Mouse (Mus musculus): ENCODE measurements at regions not wholly inside any gene's neighbourhood (a gene's known extent, or its start where the extent isn't known, plus 50 kb on each side); places are given as distances from the start of the nearest gene placed in this dataset.

DNA sequence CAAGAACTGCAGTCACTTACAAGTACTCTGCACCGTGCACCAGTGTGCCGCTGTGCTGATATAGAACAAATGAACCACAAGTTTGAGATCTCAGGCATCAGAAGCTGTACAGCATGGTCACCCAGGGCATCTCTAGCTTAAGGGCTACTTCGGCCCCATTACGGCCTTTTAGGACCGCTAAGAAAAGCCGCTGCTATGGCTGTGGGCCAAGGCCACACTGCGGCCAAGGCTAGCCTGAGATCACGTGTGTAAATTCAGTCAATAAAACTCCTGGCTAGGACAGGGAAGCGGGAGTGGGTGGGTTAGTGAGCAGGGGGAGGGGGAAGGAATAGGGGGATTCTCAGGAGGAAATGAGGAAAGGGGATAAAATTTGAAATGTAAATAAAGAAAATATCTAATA is 50.9 kb upstream of the Atp12a start:
- DNase-seq (ENCODE audit: extremely low spot score, low read depth, low spot score): no peak

DNA sequence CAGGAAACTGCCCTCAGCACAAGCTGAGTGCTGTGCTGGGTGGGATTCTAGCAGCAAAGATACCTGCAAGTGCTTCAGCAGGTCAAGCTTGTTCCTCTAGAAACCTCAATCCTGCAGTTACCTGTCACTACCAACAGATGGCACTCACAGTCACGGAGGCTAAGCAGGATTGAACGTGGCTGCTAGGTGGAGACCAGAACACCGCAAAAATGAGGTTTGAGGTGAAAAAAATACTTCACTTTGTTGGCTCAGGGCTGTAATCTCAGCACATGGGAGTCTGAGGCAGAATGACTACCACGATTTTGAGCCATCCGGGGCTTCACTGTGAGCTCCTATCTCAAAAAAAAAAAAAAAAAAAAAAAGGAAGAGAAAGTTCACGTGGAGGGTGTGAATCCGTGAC is 50.4 kb upstream of the Atp12a start:
- peak; percentile 22 for DNase-seq (ENCODE audit: extremely low spot score, low read depth, low spot score)
